Mouse (Mus musculus): ENCODE measurements around the gene Olfr107.

DNA sequence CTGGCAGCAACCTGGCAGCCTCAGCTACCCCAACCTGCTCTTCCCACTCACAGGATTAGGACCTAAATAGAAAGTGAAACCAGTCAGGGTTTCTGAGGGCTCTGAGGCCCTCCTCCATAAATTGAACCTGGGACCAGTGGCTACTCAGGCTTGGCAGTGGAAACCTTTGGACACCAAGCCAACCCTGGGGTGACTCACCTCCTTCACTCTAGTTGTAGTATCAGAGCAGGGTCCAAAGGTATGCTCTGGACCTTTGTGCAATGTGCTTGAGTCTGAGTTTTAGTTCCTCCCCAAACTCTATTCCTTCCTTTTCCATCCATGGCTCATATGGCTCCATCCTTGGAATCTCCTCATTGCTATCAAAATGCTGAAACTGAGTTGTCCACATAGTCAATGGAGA, 14.4 kb downstream of the Olfr107 start:
- TF ChIP-seq CTCF (IDR thresholded peaks at IDR 0.05; ENCODE audit: low read depth, low read length) (no peak), TAL1 (conservative IDR thresholded peaks at IDR 0.05; ENCODE audit: low read depth, low read length) (no peak), GATA1 (IDR thresholded peaks at IDR 0.05; ENCODE audit: borderline replicate concordance, low read length) (no peak)
